Mouse (Mus musculus): ENCODE measurements around the gene Ntf5. TPM values are rescaled to one million over a fixed set of nuclear protein-coding genes. Genes with fewer than 3 reads are reported as not detected.

The Ntf5 gene
- polyA plus RNA-seq, 1 experiment from 2014 or later = 1.2 TPM

- Histone ChIP-seq H3K27ac (no peak overlapping the region), H3K4me1 (peaks cover 6% of the 10 kb centered on the region), H3K9me3 (replicated peaks) (0 out of 2 replicates have a peak, but pooled peaks cover 3% of the 10 kb centered on the region), H3K27me3 (peaks cover 70% of the 10 kb centered on the region), H3K9ac (peak overlapping the region; percentile 32), H3K4me2 (replicated peaks) (peak overlapping the region; percentile 48), H3K36me3 (no peaks in the 10 kb centered on the region), H3K4me3 (peak overlapping the region; percentile 34)
- ATAC-seq (ENCODE audit: low FRiP score) = no peak
- WGBS = 2% methylated on average over 112 of the region's 114 CpGs
These were observed 7.0 kb upstream of the Ntf5 start for GRCm38 (mm10) chr7:45406157-45407156.

GRCm38 (mm10) chr7:45407836-45408235 lies 5.7 kb upstream of the Ntf5 start:
- H3K9ac ChIP-seq = no peak overlapping the region
- no peak overlapping the region for H3K4me3 ChIP-seq
- H3K27me3 ChIP-seq = peaks cover 82% of the 10 kb centered on the region
- H3K4me2 ChIP-seq (replicated peaks) = no peak overlapping the region
- WGBS = 83% methylated on average over 10 of the region's 10 CpGs
- H3K27ac ChIP-seq = no peak overlapping the region
- 0 out of 2 replicates have a peak, but pooled peaks cover 3% of the 10 kb centered on the region for H3K9me3 ChIP-seq (replicated peaks)
- H3K36me3 ChIP-seq = no peaks in the 10 kb centered on the region
- no peak for ATAC-seq (ENCODE audit: low FRiP score)
- peaks cover 6% of the 10 kb centered on the region for H3K4me1 ChIP-seq

GRCm38 (mm10) chr7:45408351-45408750 lies 5.1 kb upstream of the Ntf5 start:
- no peak overlapping the region for H3K27ac ChIP-seq
- peaks cover 10% of the 10 kb centered on the region for H3K4me1 ChIP-seq
- no peaks in the 10 kb centered on the region for H3K36me3 ChIP-seq
- no peak overlapping the region for H3K4me2 ChIP-seq (replicated peaks)
- peaks cover 86% of the 10 kb centered on the region for H3K27me3 ChIP-seq
- no peak overlapping the region for H3K4me3 ChIP-seq
- H3K9ac ChIP-seq = no peak overlapping the region
- no peak for ATAC-seq (ENCODE audit: low FRiP score)
- H3K9me3 ChIP-seq (replicated peaks) = 0 out of 2 replicates have a peak, but pooled peaks cover 3% of the 10 kb centered on the region
- 77% methylated on average over 7 of the region's 7 CpGs for WGBS

GRCm38 (mm10) chr7:45408949-45409348 lies 4.5 kb upstream of the Ntf5 start:
- H3K36me3 ChIP-seq = no peaks in the 10 kb centered on the region
- peaks cover 16% of the 10 kb centered on the region for H3K4me1 ChIP-seq
- H3K9ac ChIP-seq = no peak overlapping the region
- H3K9me3 ChIP-seq (replicated peaks) = 0 out of 2 replicates have a peak, but pooled peaks cover 3% of the 10 kb centered on the region
- H3K27ac ChIP-seq = no peak overlapping the region
- H3K4me2 ChIP-seq (replicated peaks) = no peak overlapping the region
- peaks cover 92% of the 10 kb centered on the region for H3K27me3 ChIP-seq
- no peak overlapping the region for H3K4me3 ChIP-seq
- WGBS = 86% methylated on average over 17 of the region's 17 CpGs
- ATAC-seq (ENCODE audit: low FRiP score) = no peak

GRCm38 (mm10) chr7:45409497-45410163 lies 3.9 kb upstream of the Ntf5 start:
- Histone ChIP-seq H3K4me1 (peaks cover 19% of the 10 kb centered on the region), H3K9me3 (replicated peaks) (0 out of 2 replicates have a peak, but pooled peaks cover 3% of the 10 kb centered on the region), H3K36me3 (no peaks in the 10 kb centered on the region), H3K27ac (no peak overlapping the region), H3K27me3 (peaks cover 98% of the 10 kb centered on the region), H3K9ac (no peak overlapping the region), H3K4me2 (replicated peaks) (no peak overlapping the region), H3K4me3 (no peak overlapping the region)
- 86% methylated on average over 8 of the region's 8 CpGs for WGBS
- no peak for ATAC-seq (ENCODE audit: low FRiP score)

- H3K4me2 ChIP-seq (replicated peaks) = no peak overlapping the region
- WGBS = 77% methylated on average over 2 of the region's 2 CpGs
- no peaks in the 10 kb centered on the region for H3K36me3 ChIP-seq
- H3K27me3 ChIP-seq = peaks cover 99% of the 10 kb centered on the region
- no peak overlapping the region for H3K4me3 ChIP-seq
- peaks cover 13% of the 10 kb centered on the region for H3K4me1 ChIP-seq
- ATAC-seq (ENCODE audit: low FRiP score) = no peak
- no peak overlapping the region for H3K27ac ChIP-seq
- H3K9ac ChIP-seq = no peak overlapping the region
- H3K9me3 ChIP-seq (replicated peaks) = no peaks in the 10 kb centered on the region
These were observed 1.1 kb upstream of the Ntf5 start for GRCm38 (mm10) chr7:45412421-45412820.

GRCm38 (mm10) chr7:45413864-45414739 lies 607 bp downstream of the Ntf5 start:
- 2% methylated on average over 27 of the region's 27 CpGs for WGBS
- H3K4me1 ChIP-seq = peaks cover 18% of the 10 kb centered on the region
- ATAC-seq (ENCODE audit: low FRiP score) = peak; percentile 23; the same call in 1 of the 2 replicates
- H3K27me3 ChIP-seq = peaks cover 99% of the 10 kb centered on the region
- H3K36me3 ChIP-seq = no peaks in the 10 kb centered on the region
- H3K27ac ChIP-seq = no peak overlapping the region
- H3K9me3 ChIP-seq (replicated peaks) = no peaks in the 10 kb centered on the region
- H3K9ac ChIP-seq = peak overlapping the region; percentile 62
- peak overlapping the region; percentile 44 for H3K4me3 ChIP-seq
- H3K4me2 ChIP-seq (replicated peaks) = peak overlapping the region; percentile 78

GRCm38 (mm10) chr7:45414740-45415224 lies 1.3 kb downstream of the Ntf5 start:
- H3K4me1 ChIP-seq = peaks cover 18% of the 10 kb centered on the region
- H3K4me3 ChIP-seq = no peak overlapping the region
- ATAC-seq (ENCODE audit: low FRiP score) = no peak
- 45% methylated on average over 12 of the region's 12 CpGs for WGBS
- peaks cover 99% of the 10 kb centered on the region for H3K27me3 ChIP-seq
- H3K4me2 ChIP-seq (replicated peaks) = no peak overlapping the region
- H3K9me3 ChIP-seq (replicated peaks) = no peaks in the 10 kb centered on the region
- H3K9ac ChIP-seq = no peak overlapping the region
- no peak overlapping the region for H3K27ac ChIP-seq
- no peaks in the 10 kb centered on the region for H3K36me3 ChIP-seq

GRCm38 (mm10) chr7:45415636-45416035 lies 2.1 kb downstream of the Ntf5 start:
- Histone ChIP-seq H3K27me3 (peaks cover 99% of the 10 kb centered on the region), H3K27ac (no peak overlapping the region), H3K4me1 (peaks cover 18% of the 10 kb centered on the region), H3K4me3 (0 out of 2 replicates have a peak overlapping the region, but pooled peaks have one; percentile 1), H3K4me2 (replicated peaks) (0 out of 2 replicates have a peak overlapping the region, but pooled peaks have one; percentile 6), H3K36me3 (peaks cover 2% of the 10 kb centered on the region), H3K9me3 (replicated peaks) (no peaks in the 10 kb centered on the region), H3K9ac (no peak overlapping the region)
- WGBS = 11% methylated on average over 37 of the region's 37 CpGs
- no peak for ATAC-seq (ENCODE audit: low FRiP score)

GRCm38 (mm10) chr7:45417962-45418492 lies 4.5 kb downstream of the Ntf5 start:
- no peak for ATAC-seq (ENCODE audit: low FRiP score)
- Histone ChIP-seq H3K36me3 (peaks cover 26% of the 10 kb centered on the region), H3K4me3 (no peak overlapping the region), H3K4me1 (peaks cover 17% of the 10 kb centered on the region), H3K9ac (no peak overlapping the region), H3K9me3 (replicated peaks) (no peaks in the 10 kb centered on the region), H3K4me2 (replicated peaks) (no peak overlapping the region), H3K27me3 (peaks cover 86% of the 10 kb centered on the region), H3K27ac (no peak overlapping the region)
- WGBS = 10% methylated on average over 13 of the region's 13 CpGs

- no peak overlapping the region for H3K4me2 ChIP-seq (replicated peaks)
- WGBS = 16% methylated on average over 27 of the region's 27 CpGs
- H3K4me3 ChIP-seq = no peak overlapping the region
- H3K9me3 ChIP-seq (replicated peaks) = no peaks in the 10 kb centered on the region
- peaks cover 46% of the 10 kb centered on the region for H3K36me3 ChIP-seq
- ATAC-seq (ENCODE audit: low FRiP score) = no peak
- H3K27ac ChIP-seq = no peak overlapping the region
- peaks cover 66% of the 10 kb centered on the region for H3K27me3 ChIP-seq
- H3K4me1 ChIP-seq = peaks cover 5% of the 10 kb centered on the region; the same call in 1 of the 2 replicates
- no peak overlapping the region for H3K9ac ChIP-seq
These were observed 6.5 kb downstream of the Ntf5 start for GRCm38 (mm10) chr7:45419859-45420614.

Data from hindbrain, embryonic 12.5 days (tissue).